Mouse (Mus musculus) lung, postnatal 10 days (tissue): ENCODE measurements at regions not wholly inside any gene's neighbourhood (a gene's known extent, or its start where the extent isn't known, plus 50 kb on each side); places are given as distances from the start of the nearest gene placed in this dataset.

Experiments used
- DNase-seq: peaks from one replicate; pipeline ENCODE4 v3.0.0; 2021

DNA sequence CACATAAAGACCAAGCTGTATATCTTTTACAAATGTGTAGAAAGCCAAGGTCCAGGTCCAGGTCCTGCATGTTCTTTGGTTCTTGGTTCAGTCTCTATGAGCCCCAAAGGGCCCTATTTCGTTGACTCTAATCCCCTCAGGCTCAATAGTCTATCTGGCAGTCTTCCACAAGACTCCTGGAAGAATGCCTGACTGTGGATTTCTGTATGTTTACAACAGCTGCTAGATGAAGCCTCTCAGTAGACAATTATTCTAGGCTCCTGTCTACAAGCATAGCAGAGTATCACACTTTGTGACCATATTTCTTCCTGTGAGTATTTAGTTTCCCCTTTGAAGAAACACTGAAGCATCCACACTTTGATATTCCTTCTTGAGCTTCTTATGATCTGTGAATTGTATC lies 374.6 kb upstream of the Slit2 start:
- DNase-seq, result peak; percentile 25
